Mouse (Mus musculus): ENCODE data around the gene Cep164. TPM values are rescaled to one million over a fixed set of nuclear protein-coding genes. Genes with fewer than 3 reads are reported as not detected.
A peak's percentile ranks its signal among the peaks of the same experiment; 100 is the strongest.

Gene Cep164
- polyA plus RNA-seq, 1 experiment from 2014 or later, result 12.7 TPM

DNA sequence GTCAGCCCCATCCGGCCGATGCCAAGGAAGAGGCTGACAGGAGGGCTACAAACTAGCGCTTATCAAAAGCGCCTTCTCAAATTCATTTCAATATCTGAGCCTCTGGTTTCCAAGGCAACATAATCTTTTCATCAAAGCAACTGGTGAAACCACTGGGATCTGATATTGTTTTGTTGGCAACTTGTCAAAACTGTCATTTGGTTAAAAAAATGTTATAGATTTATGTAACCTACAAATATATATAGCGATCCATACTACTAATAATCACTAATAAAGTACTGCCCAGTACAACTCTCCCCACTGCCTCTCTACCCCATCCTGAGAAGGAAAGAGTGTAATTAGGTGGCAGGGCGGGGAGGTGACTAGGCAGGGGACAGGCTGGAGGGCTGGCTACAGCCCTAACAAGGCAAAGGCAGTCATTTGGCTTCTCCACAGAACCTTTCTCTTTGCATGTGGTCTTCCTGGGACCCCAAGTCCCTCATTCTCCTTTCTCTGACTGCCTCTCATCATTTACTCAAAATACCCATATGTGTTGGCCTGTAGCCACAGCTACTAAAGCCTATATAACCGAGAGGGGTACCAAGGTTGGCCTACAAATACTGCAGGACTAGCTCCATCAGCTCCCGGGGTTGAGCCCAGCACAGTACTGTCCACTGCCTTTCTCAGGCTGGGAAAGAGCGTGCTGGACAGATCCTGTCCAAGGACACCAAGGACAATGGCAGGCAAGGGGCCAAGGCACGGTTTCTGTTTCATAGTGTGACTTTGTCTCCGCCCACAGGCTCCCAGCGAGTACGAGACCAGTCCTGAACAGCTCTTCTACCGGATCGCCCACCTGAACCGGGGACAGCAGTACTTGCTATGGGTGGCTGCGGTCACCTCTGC, 88.5 kb downstream of the Cep164 start:
- Histone ChIP-seq H3K4me2 (ENCODE audit: low read length) (0 out of 2 replicates have a peak overlapping the region, but pooled peaks have one; percentile 23), H3K27ac (replicated peaks in 1 of 2; ENCODE audit: control insufficient read depth in 1 of 2, insufficient read depth in 1 of 2, low read depth in 2 of 2, low read length in 2 of 2) (no peak overlapping the region), H3K27me3 (ENCODE audit: control insufficient read depth, insufficient read depth, low read length) (peaks cover 6% of the 10 kb centered on the region), H3K36me3 (ENCODE audit: control insufficient read depth, insufficient read depth, low read length) (no peaks in the 10 kb centered on the region), H3K9me3 (ENCODE audit: control insufficient read depth, low read length) (no peaks in the 10 kb centered on the region), H3K9ac (ENCODE audit: low read length) (no peak overlapping the region), H3K4me1 (ENCODE audit: control insufficient read depth in 2 of 2, insufficient read depth in 2 of 2, low read length in 2 of 2) (no peaks in the 10 kb centered on the region; a peak in 1 of 4 replicates), H3K4me3 (ENCODE audit: control insufficient read depth in 1 of 2, insufficient read depth in 1 of 2, low read depth in 1 of 2, low read length in 2 of 2) (no peak overlapping the region)
- ATAC-seq (ENCODE audit: insufficient number of reproducible peaks, insufficient read depth, low FRiP score, low read depth), result no peak; the same call in 1 of the 2 replicates
- 55% methylated on average over 17 of the region's 17 CpGs for WGBS

DNA sequence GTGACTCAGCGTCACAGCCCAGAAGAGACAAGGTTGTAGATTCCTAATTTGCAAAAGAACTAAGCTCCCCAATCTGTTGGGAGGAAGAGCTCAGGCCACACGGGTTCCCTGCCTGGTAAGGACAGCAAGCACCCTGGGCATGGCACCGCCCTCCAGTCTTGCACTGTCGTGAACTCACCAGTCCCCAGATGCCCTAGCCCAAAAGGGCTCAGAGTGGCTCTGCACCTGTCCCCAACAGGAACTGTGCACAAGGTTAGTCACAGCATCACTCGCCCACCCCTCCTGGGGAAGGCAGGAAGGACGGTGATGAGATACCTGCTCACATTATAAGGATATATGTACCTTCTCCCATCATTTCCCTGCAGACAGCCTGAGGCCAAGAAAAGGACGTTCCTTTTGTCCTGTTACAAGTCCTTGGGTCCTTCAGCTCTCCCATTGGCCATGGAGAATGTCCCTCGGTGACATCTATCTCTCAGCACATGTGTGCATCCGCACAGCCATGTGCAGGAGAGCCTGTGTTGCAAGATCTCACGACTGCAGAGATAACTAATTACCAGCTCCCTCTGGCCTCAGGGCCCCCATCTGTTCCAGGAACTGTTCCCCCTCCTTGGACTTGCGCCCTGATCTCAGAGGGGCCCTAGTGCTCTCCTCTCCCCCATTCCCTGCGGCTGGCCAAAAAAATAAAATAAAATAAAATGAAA, 89.3 kb downstream of the Cep164 start:
- Histone ChIP-seq H3K4me2 (ENCODE audit: low read length) (no peak overlapping the region), H3K27me3 (ENCODE audit: control insufficient read depth, insufficient read depth, low read length) (peaks cover 6% of the 10 kb centered on the region; the same call in 1 of the 2 replicates), H3K4me1 (ENCODE audit: control insufficient read depth in 2 of 2, insufficient read depth in 2 of 2, low read length in 2 of 2) (no peaks in the 10 kb centered on the region; a peak in 1 of 4 replicates), H3K4me3 (ENCODE audit: control insufficient read depth in 1 of 2, insufficient read depth in 1 of 2, low read depth in 1 of 2, low read length in 2 of 2) (no peak overlapping the region), H3K9ac (ENCODE audit: low read length) (no peak overlapping the region), H3K9me3 (ENCODE audit: control insufficient read depth, low read length) (no peaks in the 10 kb centered on the region), H3K27ac (replicated peaks in 1 of 2; ENCODE audit: control insufficient read depth in 1 of 2, insufficient read depth in 1 of 2, low read depth in 2 of 2, low read length in 2 of 2) (no peak overlapping the region), H3K36me3 (ENCODE audit: control insufficient read depth, insufficient read depth, low read length) (no peaks in the 10 kb centered on the region)
- 70% methylated on average over 12 of the region's 12 CpGs for WGBS
- ATAC-seq (ENCODE audit: insufficient number of reproducible peaks, insufficient read depth, low FRiP score, low read depth), result no peak

DNA sequence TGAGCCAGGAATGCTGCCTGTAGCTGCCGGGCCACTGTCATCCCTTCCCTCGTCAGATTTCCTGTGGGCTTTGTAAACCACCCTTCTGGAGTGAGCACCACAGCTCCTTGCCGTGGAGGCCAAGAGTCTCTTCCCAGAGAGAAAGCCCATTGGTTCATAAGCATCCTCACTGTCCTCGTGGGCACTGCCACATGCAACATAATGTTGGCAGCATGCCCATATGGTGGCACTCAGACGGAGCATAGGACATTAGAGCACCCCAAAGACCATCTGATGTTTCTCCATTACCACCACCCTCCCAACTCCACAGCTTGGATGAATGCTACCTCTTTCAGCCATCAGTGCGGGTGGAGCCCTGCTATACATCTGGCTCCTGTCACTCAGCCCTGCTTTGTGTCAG, 95.2 kb downstream of the Cep164 start:
- Histone ChIP-seq H3K9ac (ENCODE audit: low read length) (no peak overlapping the region), H3K4me3 (ENCODE audit: control insufficient read depth in 1 of 2, insufficient read depth in 1 of 2, low read depth in 1 of 2, low read length in 2 of 2) (no peak overlapping the region), H3K36me3 (ENCODE audit: control insufficient read depth, insufficient read depth, low read length) (no peaks in the 10 kb centered on the region), H3K9me3 (ENCODE audit: control insufficient read depth, low read length) (no peaks in the 10 kb centered on the region), H3K27ac (replicated peaks in 1 of 2; ENCODE audit: control insufficient read depth in 1 of 2, insufficient read depth in 1 of 2, low read depth in 2 of 2, low read length in 2 of 2) (no peak overlapping the region), H3K4me2 (ENCODE audit: low read length) (no peak overlapping the region), H3K4me1 (ENCODE audit: control insufficient read depth in 2 of 2, insufficient read depth in 2 of 2, low read length in 2 of 2) (no peaks in the 10 kb centered on the region), H3K27me3 (ENCODE audit: control insufficient read depth, insufficient read depth, low read length) (no peaks in the 10 kb centered on the region)
- ATAC-seq (ENCODE audit: insufficient number of reproducible peaks, insufficient read depth, low FRiP score, low read depth), result no peak
- WGBS, result 51% methylated on average over 6 of the region's 6 CpGs

DNA sequence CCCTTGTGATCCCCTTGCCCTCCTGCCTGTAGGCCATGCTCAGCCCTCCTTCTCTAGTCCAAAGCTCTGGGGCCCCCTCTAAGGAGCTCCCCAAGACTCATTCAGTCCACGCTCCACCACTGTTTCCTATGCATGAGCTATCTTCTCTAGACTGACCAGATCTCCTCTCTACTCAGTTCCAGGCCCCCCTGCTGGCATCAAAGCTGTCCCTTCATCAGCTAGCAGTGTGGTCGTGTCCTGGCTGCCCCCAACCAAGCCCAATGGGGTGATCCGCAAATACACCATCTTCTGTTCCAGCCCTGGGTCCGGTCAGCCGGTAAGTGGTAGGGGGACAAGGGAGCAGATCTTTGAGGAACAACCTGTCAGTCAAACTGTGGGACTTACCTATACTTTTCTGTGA, 96.6 kb downstream of the Cep164 start:
- H3K27ac ChIP-seq (replicated peaks in 1 of 2; ENCODE audit: control insufficient read depth in 1 of 2, insufficient read depth in 1 of 2, low read depth in 2 of 2, low read length in 2 of 2), result no peak overlapping the region
- H3K36me3 ChIP-seq (ENCODE audit: control insufficient read depth, insufficient read depth, low read length), result no peaks in the 10 kb centered on the region
- no peaks in the 10 kb centered on the region for H3K4me1 ChIP-seq (ENCODE audit: control insufficient read depth in 2 of 2, insufficient read depth in 2 of 2, low read length in 2 of 2)
- 79% methylated on average over 5 of the region's 5 CpGs for WGBS
- ATAC-seq (ENCODE audit: insufficient number of reproducible peaks, insufficient read depth, low FRiP score, low read depth), result no peak
- H3K9me3 ChIP-seq (ENCODE audit: control insufficient read depth, low read length), result no peaks in the 10 kb centered on the region
- H3K27me3 ChIP-seq (ENCODE audit: control insufficient read depth, insufficient read depth, low read length), result no peaks in the 10 kb centered on the region
- no peak overlapping the region for H3K4me3 ChIP-seq (ENCODE audit: control insufficient read depth in 1 of 2, insufficient read depth in 1 of 2, low read depth in 1 of 2, low read length in 2 of 2)
- no peak overlapping the region for H3K4me2 ChIP-seq (ENCODE audit: low read length)
- no peak overlapping the region for H3K9ac ChIP-seq (ENCODE audit: low read length)

DNA sequence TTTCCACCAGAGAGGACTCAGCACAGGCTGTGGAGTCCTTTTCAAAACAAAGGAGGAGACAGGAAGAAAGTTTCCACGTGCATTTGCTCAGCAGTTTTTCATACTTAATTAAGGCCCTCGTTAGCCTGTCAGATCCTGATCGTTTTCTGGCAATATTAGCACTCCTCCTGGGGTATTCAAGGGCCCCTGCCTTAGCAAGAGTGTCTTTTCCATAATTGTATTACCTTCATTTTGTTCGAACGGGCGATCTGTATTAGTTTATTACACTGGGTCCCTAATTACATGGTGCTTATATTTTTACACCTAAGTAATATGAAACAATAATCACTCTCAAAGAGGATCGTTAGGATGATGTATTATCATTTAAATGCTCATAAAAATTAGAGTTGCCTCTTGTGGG, 108.5 kb downstream of the Cep164 start:
- H3K4me3 ChIP-seq (ENCODE audit: control insufficient read depth in 1 of 2, insufficient read depth in 1 of 2, low read depth in 1 of 2, low read length in 2 of 2), result no peak overlapping the region
- no peaks in the 10 kb centered on the region for H3K27me3 ChIP-seq (ENCODE audit: control insufficient read depth, insufficient read depth, low read length)
- no peaks in the 10 kb centered on the region for H3K4me1 ChIP-seq (ENCODE audit: control insufficient read depth in 2 of 2, insufficient read depth in 2 of 2, low read length in 2 of 2)
- no peak overlapping the region for H3K9ac ChIP-seq (ENCODE audit: low read length)
- no peak for ATAC-seq (ENCODE audit: insufficient number of reproducible peaks, insufficient read depth, low FRiP score, low read depth)
- H3K27ac ChIP-seq (replicated peaks in 1 of 2; ENCODE audit: control insufficient read depth in 1 of 2, insufficient read depth in 1 of 2, low read depth in 2 of 2, low read length in 2 of 2), result no peak overlapping the region
- H3K36me3 ChIP-seq (ENCODE audit: control insufficient read depth, insufficient read depth, low read length), result no peaks in the 10 kb centered on the region
- H3K4me2 ChIP-seq (ENCODE audit: low read length), result no peak overlapping the region
- H3K9me3 ChIP-seq (ENCODE audit: control insufficient read depth, low read length), result no peaks in the 10 kb centered on the region
- WGBS, result 69% methylated on average over 7 of the region's 7 CpGs

Other genes with a start within 250 kb of the Cep164 start
- 21.8 and 22.9 TPM in 2 replicates for gene Bace1, start 9.9 kb upstream of the Cep164 start, polyA plus RNA-seq (2014; fragmentation: Nextera tagmentation; extraction: Ambion mirVana)
- gene Pcsk7, start 77.8 kb upstream of the Cep164 start, polyA plus RNA-seq (2014; fragmentation: Nextera tagmentation; extraction: Ambion mirVana), result 12.1 and 13.5 TPM in 2 replicates
- gene Rnf214, start 78.2 kb upstream of the Cep164 start, polyA plus RNA-seq (2014; fragmentation: Nextera tagmentation; extraction: Ambion mirVana), result 42.9 and 45.5 TPM in 2 replicates
- 122 and 143 TPM in 2 replicates for gene Tagln, start 107.4 kb upstream of the Cep164 start, polyA plus RNA-seq (2014; fragmentation: Nextera tagmentation; extraction: Ambion mirVana)
- gene Sidt2, start 126.6 kb upstream of the Cep164 start, polyA plus RNA-seq (2014; fragmentation: Nextera tagmentation; extraction: Ambion mirVana), result 36.5 and 43.9 TPM in 2 replicates
- gene Pafah1b2, start 184.0 kb upstream of the Cep164 start, polyA plus RNA-seq (2014; fragmentation: Nextera tagmentation; extraction: Ambion mirVana), result 141 and 148 TPM in 2 replicates
- gene Sik3, start 184.1 kb upstream of the Cep164 start, polyA plus RNA-seq (2014; fragmentation: Nextera tagmentation; extraction: Ambion mirVana), result 13.1 and 14.1 TPM in 2 replicates

Data from heart, embryonic 14.5 days (tissue).